Mouse (Mus musculus) hindbrain, embryonic 11.5 days (tissue): ENCODE results near the gene Fbxw7. TPM values are rescaled to one million over a fixed set of nuclear protein-coding genes. Genes with fewer than 3 reads are reported as not detected.

ENCODE experiments used
- ATAC-seq: fragments of 200-750 bp; cut with Nextera tagmentation; 2 replicates; pipeline ENCODE4 v1.8.0; 2017; ENCODE audit warnings: mild to moderate bottlenecking, moderate TSS enrichment, moderate library complexity; ENCODE audit not compliant: low FRiP score
- DNase-seq: peaks from one replicate; pipeline ENCODE4 v3.0.0-alpha.2; 2015; ENCODE audit warnings: low spot score
- H3K27ac ChIP-seq: fragments of 300-500 bp; sonication (generic); 2 replicates; pipeline ENCODE4 v1.5.1; 2014; ENCODE audit warnings: mild to moderate bottlenecking, low read depth, low read length
- H3K27me3 ChIP-seq: fragments of 300-500 bp; sonication (generic); 2 replicates; pipeline ENCODE4 v1.6.1; 2014; ENCODE audit warnings: mild to moderate bottlenecking, low read length, moderate library complexity, mixed read lengths; ENCODE audit not compliant: control insufficient read depth, insufficient read depth
- H3K36me3 ChIP-seq: fragments of 300-500 bp; sonication (generic); 2 replicates; pipeline ENCODE4 v1.6.1; 2014; ENCODE audit warnings: mild to moderate bottlenecking, low read length, moderate library complexity, mixed read lengths; ENCODE audit not compliant: control insufficient read depth, insufficient read depth
- H3K4me1 ChIP-seq: fragments of 300-500 bp; sonication (generic); replicated peaks from 2 replicates; pipeline ENCODE4 v1.6.1; 2014; ENCODE audit warnings: low read length, mixed read lengths; ENCODE audit not compliant: control insufficient read depth, insufficient read depth
- H3K4me2 ChIP-seq: fragments of 300-500 bp; sonication (generic); replicated peaks from 2 replicates; pipeline ENCODE4 v1.6.1; 2014; ENCODE audit warnings: mild to moderate bottlenecking, low read depth, low read length
- H3K4me3 ChIP-seq: fragments of 300-500 bp; sonication (generic); 2 replicates; pipeline ENCODE4 v1.5.1; 2014; ENCODE audit warnings: low read depth, low read length
- H3K9ac ChIP-seq: fragments of 300-500 bp; sonication (generic); 2 replicates; pipeline ENCODE4 v1.6.1; 2014; ENCODE audit warnings: low read depth, low read length
- H3K9me3 ChIP-seq: fragments of 300-500 bp; sonication (generic); 2 replicates; pipeline ENCODE4 v1.6.1; 2016; ENCODE audit warnings: low read length; ENCODE audit not compliant: control insufficient read depth
- WGBS: fragments of 180-500 bp; shearing (Covaris S2); extraction: QIAGEN DNeasy Blood & Tissue Kit; methylation state at CpG from one replicate; pipeline ENCODE4 v1.1.7; 2014; 5-methylcytosine and 5-hydroxymethylcytosine counted together
- polyA plus RNA-seq: library from polyadenylated mRNA; unstranded; fragments of >200 nt; fragmentation: Nextera tagmentation; extraction: Ambion mirVana; gene quantifications from 2 replicates; pipeline ENCODE4 v1.2.1, GENCODE M21; 2014

Gene Fbxw7
- polyA plus RNA-seq, 1 experiment from 2014 or later = 21.1 TPM

DNA sequence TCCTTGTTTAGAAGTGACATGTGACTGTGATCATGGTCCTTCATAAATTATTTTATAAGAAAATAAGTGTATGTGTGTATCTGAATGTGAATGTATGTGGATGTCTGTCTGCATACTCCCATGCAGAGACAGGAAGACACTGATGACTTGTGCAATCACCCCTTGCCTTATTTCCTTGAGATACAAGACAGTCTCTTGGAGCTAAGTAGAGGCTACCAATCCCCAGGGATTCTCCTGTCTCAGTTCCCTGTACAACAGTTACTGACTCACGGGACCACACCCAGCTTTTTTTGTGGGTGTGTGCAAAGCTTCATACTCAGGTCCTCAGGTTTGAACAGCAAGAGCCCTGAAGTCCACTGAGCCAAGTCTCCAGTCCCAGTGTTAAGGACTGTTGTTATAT, 108.2 kb downstream of the Fbxw7 start:
- no peaks in the 10 kb centered on the region for H3K4me1 ChIP-seq
- DNase-seq (no peak), ATAC-seq (no peak)
- no peaks in the 10 kb centered on the region for H3K9me3 ChIP-seq
- H3K4me2 ChIP-seq = no peak overlapping the region
- no peak overlapping the region for H3K27ac ChIP-seq
- 81% methylated on average over 1 of the region's 1 CpGs for WGBS
- H3K27me3 ChIP-seq = no peaks in the 10 kb centered on the region
- no peak overlapping the region for H3K9ac ChIP-seq
- no peak overlapping the region for H3K4me3 ChIP-seq
- no peaks in the 10 kb centered on the region for H3K36me3 ChIP-seq

DNA sequence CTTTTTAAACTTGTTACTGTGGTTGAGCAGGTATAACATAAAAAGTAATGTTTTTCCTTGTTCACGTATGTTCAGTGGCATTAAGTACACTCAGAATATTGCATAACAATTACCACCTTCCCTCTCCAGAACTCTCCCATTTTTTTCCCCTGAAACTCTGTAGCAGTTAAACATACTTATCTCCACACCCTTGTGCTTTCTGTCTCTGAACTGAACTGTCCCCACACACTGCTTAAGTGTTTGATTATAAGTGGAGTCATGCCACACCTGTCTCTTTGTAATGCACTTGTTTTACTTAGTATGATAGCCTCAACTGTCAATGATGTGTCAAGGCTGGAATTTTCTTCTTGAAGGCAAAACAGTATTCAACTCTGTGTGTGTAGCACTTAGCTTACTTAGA, 108.6 kb downstream of the Fbxw7 start:
- Histone ChIP-seq H3K4me1 (no peaks in the 10 kb centered on the region), H3K27ac (no peak overlapping the region), H3K9me3 (no peaks in the 10 kb centered on the region), H3K36me3 (no peaks in the 10 kb centered on the region), H3K9ac (no peak overlapping the region), H3K4me3 (no peak overlapping the region), H3K27me3 (no peaks in the 10 kb centered on the region), H3K4me2 (no peak overlapping the region)
- ATAC-seq (no peak), DNase-seq (no peak)
- 91% methylated on average over 1 of the region's 1 CpGs for WGBS

DNA sequence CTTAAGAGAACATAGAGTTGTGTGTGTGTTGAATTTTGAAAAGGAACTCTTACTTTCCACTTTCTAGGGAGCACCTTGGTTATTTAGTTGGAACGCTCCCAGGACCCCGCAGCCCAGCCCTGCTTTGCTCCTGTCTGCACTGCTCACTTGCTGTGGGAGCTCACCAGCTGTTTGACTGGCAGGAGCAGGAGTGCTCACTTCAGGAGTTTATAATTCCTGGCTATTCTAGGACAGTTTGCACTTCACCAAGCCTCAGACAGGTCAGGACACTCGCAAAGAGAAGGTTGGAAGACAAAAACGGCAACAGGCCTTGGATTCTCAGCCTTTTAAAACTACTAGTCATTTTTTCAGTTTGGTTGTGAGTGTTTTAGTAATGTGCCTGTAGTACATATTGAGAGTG, 110.2 kb downstream of the Fbxw7 start:
- 76% methylated on average over 4 of the region's 4 CpGs for WGBS
- Histone ChIP-seq H3K9me3 (no peaks in the 10 kb centered on the region), H3K4me2 (no peak overlapping the region), H3K27ac (no peak overlapping the region), H3K9ac (no peak overlapping the region), H3K4me1 (no peaks in the 10 kb centered on the region), H3K27me3 (no peaks in the 10 kb centered on the region), H3K4me3 (no peak overlapping the region), H3K36me3 (no peaks in the 10 kb centered on the region)
- no peak for ATAC-seq
- no peak for DNase-seq

DNA sequence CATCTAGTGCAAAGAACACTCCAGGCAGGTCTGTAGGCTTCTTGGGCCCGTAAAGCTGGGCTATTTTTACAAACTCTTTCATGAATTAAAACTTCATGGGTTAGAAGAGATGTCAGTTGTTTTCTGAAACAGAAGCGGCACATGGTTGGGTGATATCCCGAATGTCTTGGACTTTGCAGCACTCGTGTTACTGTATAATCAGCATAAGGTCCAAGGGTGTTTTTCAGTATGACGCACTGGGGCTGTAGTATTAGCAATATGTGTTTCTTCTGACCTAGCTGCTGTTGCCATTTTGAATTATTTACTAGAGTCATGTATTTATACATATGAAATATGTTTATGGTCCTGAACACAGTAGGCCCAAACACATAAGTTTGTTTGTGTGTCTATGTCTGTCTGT, 111.1 kb downstream of the Fbxw7 start:
- H3K9me3 ChIP-seq = no peaks in the 10 kb centered on the region
- no peak overlapping the region for H3K9ac ChIP-seq
- 91% methylated on average over 5 of the region's 5 CpGs for WGBS
- H3K4me2 ChIP-seq = no peak overlapping the region
- no peaks in the 10 kb centered on the region for H3K36me3 ChIP-seq
- no peak for DNase-seq
- no peak overlapping the region for H3K4me3 ChIP-seq
- no peak for ATAC-seq
- no peak overlapping the region for H3K27ac ChIP-seq
- no peaks in the 10 kb centered on the region for H3K27me3 ChIP-seq
- H3K4me1 ChIP-seq = no peaks in the 10 kb centered on the region

DNA sequence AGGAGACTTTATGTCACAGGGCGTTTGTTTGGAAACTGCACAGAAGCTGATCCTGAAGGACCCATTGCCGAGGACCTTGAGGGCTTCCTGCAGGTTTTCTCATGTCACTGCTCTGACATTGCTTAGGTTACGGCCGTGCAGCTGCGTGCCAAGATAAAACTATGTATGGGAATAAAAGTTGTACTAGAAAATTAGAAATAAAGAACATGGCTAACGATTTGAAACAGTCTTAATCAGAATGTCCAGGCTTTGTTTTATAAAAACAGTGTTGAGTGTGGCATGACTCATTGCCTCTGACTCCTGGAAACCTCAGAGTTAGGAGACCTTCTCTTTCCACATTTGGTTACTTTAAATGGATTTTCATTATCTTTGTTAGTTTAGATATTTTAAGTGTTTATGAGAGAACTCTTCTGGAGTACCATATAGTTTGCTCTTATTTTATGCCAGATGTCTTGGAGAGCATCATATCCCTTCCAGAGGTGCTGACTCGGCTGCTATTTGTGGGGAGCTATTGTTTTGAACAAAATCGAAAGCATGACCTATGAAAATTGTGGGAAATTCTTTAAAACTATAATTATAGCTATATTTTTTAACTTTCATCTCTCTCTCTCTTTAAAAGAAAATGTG, 112.2 kb downstream of the Fbxw7 start:
- H3K9ac ChIP-seq = no peak overlapping the region
- no peaks in the 10 kb centered on the region for H3K27me3 ChIP-seq
- no peaks in the 10 kb centered on the region for H3K4me1 ChIP-seq
- H3K4me2 ChIP-seq = no peak overlapping the region
- H3K4me3 ChIP-seq = no peak overlapping the region
- no peaks in the 10 kb centered on the region for H3K36me3 ChIP-seq
- 90% methylated on average over 8 of the region's 8 CpGs for WGBS
- H3K9me3 ChIP-seq = no peaks in the 10 kb centered on the region
- ATAC-seq (no peak), DNase-seq (no peak)
- H3K27ac ChIP-seq = no peak overlapping the region

GRCm38 (mm10) chr3:84927901-84928300, 112.8 kb downstream of the Fbxw7 start:
- H3K27me3 ChIP-seq = no peaks in the 10 kb centered on the region
- H3K27ac ChIP-seq = no peak overlapping the region
- DNase-seq = no peak
- no peaks in the 10 kb centered on the region for H3K9me3 ChIP-seq
- no peak overlapping the region for H3K4me2 ChIP-seq
- H3K4me3 ChIP-seq = no peak overlapping the region
- H3K36me3 ChIP-seq = no peaks in the 10 kb centered on the region
- H3K9ac ChIP-seq = no peak overlapping the region
- no peaks in the 10 kb centered on the region for H3K4me1 ChIP-seq
- no peak for ATAC-seq
- WGBS = 93% methylated on average over 2 of the region's 2 CpGs

DNA sequence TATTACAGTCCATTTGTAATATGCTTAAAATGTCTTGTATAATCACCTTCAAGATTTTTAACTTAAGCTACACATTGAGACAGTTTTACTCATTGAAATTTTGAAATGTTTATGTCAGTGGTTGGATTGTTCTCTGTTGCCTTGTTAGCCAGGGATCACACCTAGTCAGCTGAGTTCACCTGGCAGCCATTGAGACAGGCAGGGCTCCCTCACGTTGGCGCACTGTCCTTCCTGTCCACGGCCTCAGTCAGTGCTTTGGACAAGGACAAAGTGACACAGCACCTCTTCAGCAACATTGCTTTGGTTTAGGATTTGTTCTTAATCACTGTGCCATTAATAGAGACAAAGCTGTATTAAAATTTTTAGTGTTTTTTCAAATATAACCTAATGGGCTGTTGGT, 114.1 kb downstream of the Fbxw7 start:
- WGBS = 96% methylated on average over 3 of the region's 3 CpGs

DNA sequence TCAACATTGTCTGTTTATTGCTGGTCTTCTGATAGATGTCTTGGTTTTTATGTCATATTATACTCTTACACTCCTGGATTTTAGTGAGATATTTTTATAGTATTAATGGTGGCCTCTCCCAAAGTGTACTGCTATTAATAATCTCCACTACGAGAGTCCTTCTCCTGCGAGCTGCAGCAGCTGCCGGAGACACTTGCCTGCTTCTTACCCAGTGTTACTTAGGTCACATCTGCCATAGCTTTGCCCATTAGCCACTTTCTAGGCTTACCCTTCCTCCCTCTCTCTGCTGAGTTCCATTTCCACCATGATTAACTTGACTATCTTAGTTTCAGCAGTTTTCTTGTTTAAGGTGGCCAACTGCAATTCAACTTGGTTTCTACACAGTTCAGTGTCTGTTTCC, 115.6 kb downstream of the Fbxw7 start:
- Histone ChIP-seq H3K4me3 (no peak overlapping the region), H3K9me3 (no peaks in the 10 kb centered on the region), H3K27me3 (no peaks in the 10 kb centered on the region), H3K36me3 (no peaks in the 10 kb centered on the region), H3K27ac (no peak overlapping the region), H3K4me1 (no peaks in the 10 kb centered on the region), H3K4me2 (no peak overlapping the region), H3K9ac (no peak overlapping the region)
- 93% methylated on average over 3 of the region's 3 CpGs for WGBS
- DNase-seq (no peak), ATAC-seq (no peak)

More for the DNA sequence above, 114.1 kb downstream of the Fbxw7 start:
- DNase-seq (no peak), ATAC-seq (no peak)
- Histone ChIP-seq H3K27me3 (no peaks in the 10 kb centered on the region), H3K27ac (no peak overlapping the region), H3K4me3 (no peak overlapping the region), H3K36me3 (no peaks in the 10 kb centered on the region), H3K4me2 (no peak overlapping the region), H3K9me3 (no peaks in the 10 kb centered on the region), H3K4me1 (no peaks in the 10 kb centered on the region), H3K9ac (no peak overlapping the region)

GRCm38 (mm10) chr3:84935729-84936128, 120.7 kb downstream of the Fbxw7 start:
- H3K4me1 ChIP-seq = 0 out of 2 replicates have a peak, but pooled peaks cover 2% of the 10 kb centered on the region
- DNase-seq (no peak), ATAC-seq (no peak)
- H3K4me3 ChIP-seq = no peak overlapping the region
- H3K27ac ChIP-seq = no peak overlapping the region
- H3K27me3 ChIP-seq = no peaks in the 10 kb centered on the region
- H3K9ac ChIP-seq = no peak overlapping the region
- WGBS = 84% methylated on average over 1 of the region's 1 CpGs
- no peak overlapping the region for H3K4me2 ChIP-seq
- no peaks in the 10 kb centered on the region for H3K9me3 ChIP-seq
- H3K36me3 ChIP-seq = no peaks in the 10 kb centered on the region
